Mouse (Mus musculus): ENCODE results near the gene Pgm5. TPM values are rescaled to one million over a fixed set of nuclear protein-coding genes. Genes with fewer than 3 reads are reported as not detected.

Gene Pgm5
- polyA plus RNA-seq, 1 experiment = 0.83 TPM

GRCm38 (mm10) chr19:24815661-24816221 lies 45.9 kb downstream of the Pgm5 start:
- Histone ChIP-seq H3K4me3 (ENCODE audit: insufficient read depth, low read length) (no peak overlapping the region), H3K27ac (ENCODE audit: insufficient read depth, low read depth, low read length) (no peak overlapping the region), H3K4me1 (ENCODE audit: control insufficient read depth, insufficient read depth, low read length) (no peaks in the 10 kb centered on the region)
- TF ChIP-seq CTCF (IDR thresholded peaks at IDR 0.05; ENCODE audit: low read depth, low read length) (no peak), POLR2A (IDR thresholded peaks at IDR 0.05; ENCODE audit: borderline replicate concordance, low read depth, low read length) (no peak)

- TF ChIP-seq POLR2A (IDR thresholded peaks at IDR 0.05; ENCODE audit: borderline replicate concordance, low read depth, low read length) (no peak), CTCF (IDR thresholded peaks at IDR 0.05; ENCODE audit: low read depth, low read length) (no peak)
- Histone ChIP-seq H3K4me1 (ENCODE audit: control insufficient read depth, insufficient read depth, low read length) (no peaks in the 10 kb centered on the region), H3K27ac (ENCODE audit: insufficient read depth, low read depth, low read length) (no peak overlapping the region), H3K4me3 (ENCODE audit: insufficient read depth, low read length) (no peak overlapping the region)
Measured at GRCm38 (mm10) chr19:24812861-24813293, 48.8 kb downstream of the Pgm5 start.

- TF ChIP-seq CTCF (IDR thresholded peaks at IDR 0.05; ENCODE audit: low read depth, low read length) = no peak
- no peak for TF ChIP-seq POLR2A (IDR thresholded peaks at IDR 0.05; ENCODE audit: borderline replicate concordance, low read depth, low read length)
- H3K27ac ChIP-seq (ENCODE audit: insufficient read depth, low read depth, low read length) = no peak overlapping the region
Measured at GRCm38 (mm10) chr19:24812106-24812810, 49.4 kb downstream of the Pgm5 start.

GRCm38 (mm10) chr19:24811451-24811850 lies 50.2 kb downstream of the Pgm5 start:
- no peaks in the 10 kb centered on the region for H3K4me1 ChIP-seq (ENCODE audit: control insufficient read depth, insufficient read depth, low read length)
- no peak overlapping the region for H3K27ac ChIP-seq (ENCODE audit: insufficient read depth, low read depth, low read length)
- TF ChIP-seq CTCF (IDR thresholded peaks at IDR 0.05; ENCODE audit: low read depth, low read length) = no peak
- TF ChIP-seq POLR2A (IDR thresholded peaks at IDR 0.05; ENCODE audit: borderline replicate concordance, low read depth, low read length) = no peak
- no peak overlapping the region for H3K4me3 ChIP-seq (ENCODE audit: insufficient read depth, low read length)

More at GRCm38 (mm10) chr19:24812106-24812810, 49.4 kb downstream of the Pgm5 start:
- Histone ChIP-seq H3K4me1 (ENCODE audit: control insufficient read depth, insufficient read depth, low read length) (no peaks in the 10 kb centered on the region), H3K4me3 (ENCODE audit: insufficient read depth, low read length) (no peak overlapping the region)

GRCm38 (mm10) chr19:24806013-24806412 lies 55.6 kb downstream of the Pgm5 start:
- H3K4me3 ChIP-seq (ENCODE audit: insufficient read depth, low read length) = no peak overlapping the region
- H3K27ac ChIP-seq (ENCODE audit: insufficient read depth, low read depth, low read length) = no peak overlapping the region
- TF ChIP-seq POLR2A (IDR thresholded peaks at IDR 0.05; ENCODE audit: borderline replicate concordance, low read depth, low read length) (no peak), CTCF (IDR thresholded peaks at IDR 0.05; ENCODE audit: low read depth, low read length) (no peak)
- H3K4me1 ChIP-seq (ENCODE audit: control insufficient read depth, insufficient read depth, low read length) = no peaks in the 10 kb centered on the region

GRCm38 (mm10) chr19:24797606-24798005 lies 64.0 kb downstream of the Pgm5 start:
- H3K4me3 ChIP-seq (ENCODE audit: insufficient read depth, low read length) = no peak overlapping the region
- TF ChIP-seq CTCF (IDR thresholded peaks at IDR 0.05; ENCODE audit: low read depth, low read length) (no peak), POLR2A (IDR thresholded peaks at IDR 0.05; ENCODE audit: borderline replicate concordance, low read depth, low read length) (no peak)
- H3K4me1 ChIP-seq (ENCODE audit: control insufficient read depth, insufficient read depth, low read length) = no peaks in the 10 kb centered on the region
- no peak overlapping the region for H3K27ac ChIP-seq (ENCODE audit: insufficient read depth, low read depth, low read length)

- TF ChIP-seq CTCF (IDR thresholded peaks at IDR 0.05; ENCODE audit: low read depth, low read length) (no peak), POLR2A (IDR thresholded peaks at IDR 0.05; ENCODE audit: borderline replicate concordance, low read depth, low read length) (no peak)
- H3K4me3 ChIP-seq (ENCODE audit: insufficient read depth, low read length) = no peak overlapping the region
- no peaks in the 10 kb centered on the region for H3K4me1 ChIP-seq (ENCODE audit: control insufficient read depth, insufficient read depth, low read length)
- H3K27ac ChIP-seq (ENCODE audit: insufficient read depth, low read depth, low read length) = no peak overlapping the region
Measured at GRCm38 (mm10) chr19:24794350-24794749, 67.3 kb downstream of the Pgm5 start.

GRCm38 (mm10) chr19:24793545-24794139 lies 68.0 kb downstream of the Pgm5 start:
- no peak overlapping the region for H3K4me3 ChIP-seq (ENCODE audit: insufficient read depth, low read length)
- H3K4me1 ChIP-seq (ENCODE audit: control insufficient read depth, insufficient read depth, low read length) = peaks cover 3% of the 10 kb centered on the region; the same call in 1 of the 2 replicates
- no peak overlapping the region for H3K27ac ChIP-seq (ENCODE audit: insufficient read depth, low read depth, low read length)
- no peak for TF ChIP-seq CTCF (IDR thresholded peaks at IDR 0.05; ENCODE audit: low read depth, low read length)
- no peak for TF ChIP-seq POLR2A (IDR thresholded peaks at IDR 0.05; ENCODE audit: borderline replicate concordance, low read depth, low read length)

- Histone ChIP-seq H3K4me1 (ENCODE audit: control insufficient read depth, insufficient read depth, low read length) (peaks cover 3% of the 10 kb centered on the region; the same call in 1 of the 2 replicates), H3K4me3 (ENCODE audit: insufficient read depth, low read length) (no peak overlapping the region), H3K27ac (ENCODE audit: insufficient read depth, low read depth, low read length) (no peak overlapping the region)
- no peak for TF ChIP-seq POLR2A (IDR thresholded peaks at IDR 0.05; ENCODE audit: borderline replicate concordance, low read depth, low read length)
- no peak for TF ChIP-seq CTCF (IDR thresholded peaks at IDR 0.05; ENCODE audit: low read depth, low read length)
Measured at GRCm38 (mm10) chr19:24792876-24793275, 68.8 kb downstream of the Pgm5 start.

- Histone ChIP-seq H3K4me1 (ENCODE audit: control insufficient read depth, insufficient read depth, low read length) (peaks cover 3% of the 10 kb centered on the region; the same call in 1 of the 2 replicates), H3K4me3 (ENCODE audit: insufficient read depth, low read length) (no peak overlapping the region), H3K27ac (ENCODE audit: insufficient read depth, low read depth, low read length) (no peak overlapping the region)
- TF ChIP-seq CTCF (IDR thresholded peaks at IDR 0.05; ENCODE audit: low read depth, low read length) (no peak), POLR2A (IDR thresholded peaks at IDR 0.05; ENCODE audit: borderline replicate concordance, low read depth, low read length) (no peak)
Measured at GRCm38 (mm10) chr19:24785898-24786297, 75.8 kb downstream of the Pgm5 start.

All from bone marrow macrophage, adult 2 months (primary cell).